Mouse (Mus musculus) brain, embryonic 14.5 days (tissue): Measurements from ENCODE around the gene Higd2a. TPM values are rescaled to one million over a fixed set of nuclear protein-coding genes. Genes with fewer than 3 reads are reported as not detected.

Experiments used
- DNase-seq: peaks from one replicate; pipeline ENCODE4 v3.0.0-alpha.2; 2011; ENCODE audit warnings: low read depth
- CTCF ChIP-seq: fragments of 200-500 bp; IDR thresholded peaks from 2 replicates; pipeline ENCODE4 v1.5.1; 2012; ENCODE audit warnings: inconsistent platforms, mild to moderate bottlenecking, moderate library complexity, borderline replicate concordance; ENCODE audit not compliant: insufficient read depth, insufficient read length; ENCODE audit errors: extremely low read depth
- POLR2A ChIP-seq: fragments of 200-500 bp; IDR thresholded peaks from 2 replicates; pipeline ENCODE4 v1.6.1; 2012; ENCODE audit warnings: mild to moderate bottlenecking, inconsistent platforms, borderline replicate concordance; ENCODE audit not compliant: poor library complexity, insufficient read depth, insufficient read length, severe bottlenecking; ENCODE audit errors: extremely low read depth
- polyA plus RNA-seq: library from polyadenylated mRNA; depleted of rRNA; stranded (reverse); fragments of >200 nt; gene quantifications from 2 replicates; pipeline ENCODE4 v1.2.3, GENCODE M21; 2012; rRNA removed

The Higd2a gene
- polyA plus RNA-seq, 1 experiment = 140 TPM

GRCm38 (mm10) chr13:54621960-54622521 lies 32.0 kb downstream of the Higd2a start:
- peak; percentile 24 for DNase-seq
- TF ChIP-seq POLR2A = no peak
- no peak for TF ChIP-seq CTCF

- no peak for DNase-seq
- TF ChIP-seq CTCF (no peak), POLR2A (no peak)
Observed at GRCm38 (mm10) chr13:54629128-54629527, 39.1 kb downstream of the Higd2a start.

GRCm38 (mm10) chr13:54632731-54633277 lies 42.8 kb downstream of the Higd2a start:
- DNase-seq = no peak
- no peak for TF ChIP-seq POLR2A

GRCm38 (mm10) chr13:54635011-54635410 lies 45.0 kb downstream of the Higd2a start:
- TF ChIP-seq CTCF (no peak), POLR2A (no peak)
- DNase-seq = no peak

Other genes starting within 250 kb of the Higd2a start
- gene Cplx2, start 218.9 kb upstream of the Higd2a start, polyA plus RNA-seq = 43.3 and 69.2 TPM in 2 replicates
- gene Thoc3, start 121.4 kb upstream of the Higd2a start, polyA plus RNA-seq = 42.2 and 47.8 TPM in 2 replicates
- gene Simc1, start 86.4 kb upstream of the Higd2a start, polyA plus RNA-seq = 30.3 and 36.3 TPM in 2 replicates
- 172 and 184 TPM in 2 replicates for gene 4833439L19Rik, start 24.8 kb upstream of the Higd2a start, polyA plus RNA-seq
- gene Arl10, start 15.2 kb upstream of the Higd2a start, polyA plus RNA-seq = 86.2 and 95.5 TPM in 2 replicates
- gene Nop16, start 117 bp upstream of the Higd2a start, polyA plus RNA-seq = 29.8 and 30.8 TPM in 2 replicates
- 76.1 and 109 TPM in 2 replicates for gene Cltb, start 21.1 kb downstream of the Higd2a start, polyA plus RNA-seq
- 36.9 and 47.0 TPM in 2 replicates for gene Faf2, start 31.6 kb downstream of the Higd2a start, polyA plus RNA-seq
- gene Rnf44, start 103.7 kb downstream of the Higd2a start, polyA plus RNA-seq = 197 and 215 TPM in 2 replicates
- 0.05 and 0.16 TPM in 2 replicates for gene Cdhr2, start 111.3 kb downstream of the Higd2a start, polyA plus RNA-seq
- 77.7 and 109 TPM in 2 replicates for gene Gprin1, start 159.7 kb downstream of the Higd2a start, polyA plus RNA-seq
- 45.8 and 73.6 TPM in 2 replicates for gene Sncb, start 176.4 kb downstream of the Higd2a start, polyA plus RNA-seq
- gene Eif4e1b, start 193.8 kb downstream of the Higd2a start, polyA plus RNA-seq = not detected in 2 replicates
- gene Tspan17, start 199.2 kb downstream of the Higd2a start, polyA plus RNA-seq = 14.4 and 23.1 TPM in 2 replicates